Mouse (Mus musculus): ENCODE measurements around the gene Aass.
"Not testable (repeated sequence)": the region's sequence is repeated elsewhere in the genome, so short reads cannot be mapped to it uniquely, and the experiment has no call there.

Gene Aass

GRCm38 (mm10) chr6:23132573-23133181 is at the start of gene Aass:
Gene Aass, minus strand, starts transcription at chr6:23132986.
- no peak for DNase-seq

GRCm38 (mm10) chr6:23180096-23180495 is 47.3 kb upstream of the Aass start:
- DNase-seq, result peak; percentile 50

- DNase-seq, result not testable (repeated sequence)
These were observed 31.0 kb upstream of the Aass start for GRCm38 (mm10) chr6:23163824-23164223.

GRCm38 (mm10) chr6:23156357-23156756 is 23.6 kb upstream of the Aass start:
- not testable (repeated sequence) for DNase-seq

- DNase-seq, result no peak
These were observed 20.3 kb upstream of the Aass start for GRCm38 (mm10) chr6:23153112-23153511.

GRCm38 (mm10) chr6:23147221-23147620 is 14.4 kb upstream of the Aass start:
- DNase-seq, result no peak

GRCm38 (mm10) chr6:23143980-23144379 is 11.2 kb upstream of the Aass start:
- DNase-seq, result no peak

GRCm38 (mm10) chr6:23131015-23131414 is 1.8 kb downstream of the Aass start:
- no peak for DNase-seq

- no peak for DNase-seq
These were observed 3.6 kb downstream of the Aass start for GRCm38 (mm10) chr6:23129201-23129600.

- DNase-seq, result no peak
These were observed 6.1 kb downstream of the Aass start for GRCm38 (mm10) chr6:23126706-23127105.

GRCm38 (mm10) chr6:23125831-23126230 is 7.0 kb downstream of the Aass start:
- DNase-seq, result no peak

- DNase-seq, result no peak
These were observed 8.0 kb downstream of the Aass start for GRCm38 (mm10) chr6:23124823-23125222.

GRCm38 (mm10) chr6:23122934-23123333 is 9.9 kb downstream of the Aass start:
- no peak for DNase-seq

GRCm38 (mm10) chr6:23114781-23115180 is 18.0 kb downstream of the Aass start:
- no peak for DNase-seq

GRCm38 (mm10) chr6:23107069-23107468 is 25.7 kb downstream of the Aass start:
- DNase-seq, result no peak

- DNase-seq, result no peak
These were observed 26.4 kb downstream of the Aass start for GRCm38 (mm10) chr6:23106373-23106772.

- not testable (repeated sequence) for DNase-seq
These were observed 42.3 kb downstream of the Aass start for GRCm38 (mm10) chr6:23090346-23091055.

GRCm38 (mm10) chr6:23089292-23089691 is 43.5 kb downstream of the Aass start:
- DNase-seq, result not testable (repeated sequence)

- DNase-seq, result no peak
These were observed 48.0 kb downstream of the Aass start for GRCm38 (mm10) chr6:23084587-23085421.

- no peak for DNase-seq
These were observed 52.6 kb downstream of the Aass start for GRCm38 (mm10) chr6:23079991-23080680.

GRCm38 (mm10) chr6:23078273-23078672 is 54.5 kb downstream of the Aass start:
- no peak for DNase-seq

- no peak for DNase-seq
These were observed 56.7 kb downstream of the Aass start for GRCm38 (mm10) chr6:23076060-23076459.

GRCm38 (mm10) chr6:23055734-23056133 is 77.1 kb downstream of the Aass start:
- no peak for DNase-seq
